Mouse (Mus musculus) limb, embryonic 11.5 days (tissue): ENCODE results near the gene Atg101. TPM values are rescaled to one million over a fixed set of nuclear protein-coding genes. Genes with fewer than 3 reads are reported as not detected.

Experiments used
- ATAC-seq: fragments of 200-750 bp; cut with Nextera tagmentation; 2 replicates; pipeline ENCODE4 v1.8.0; 2017; ENCODE audit warnings: low read depth; ENCODE audit not compliant: insufficient number of reproducible peaks, low FRiP score, low TSS enrichment
- DNase-seq: peaks from one replicate; pipeline ENCODE4 v3.0.0-alpha.2; 2015; ENCODE audit warnings: low spot score
- H3K27ac ChIP-seq: fragments of 300-500 bp; sonication (generic); replicated peaks from 2 replicates; pipeline ENCODE4 v1.5.1; 2014; ENCODE audit warnings: low read depth, mild to moderate bottlenecking, low read length
- H3K27me3 ChIP-seq: fragments of 300-500 bp; sonication (generic); 2 replicates; pipeline ENCODE4 v1.6.1; 2014; ENCODE audit warnings: mild to moderate bottlenecking, low read length, mixed read lengths; ENCODE audit not compliant: control insufficient read depth, insufficient read depth
- H3K36me3 ChIP-seq: fragments of 300-500 bp; sonication (generic); 2 replicates; pipeline ENCODE4 v1.6.1; 2014; ENCODE audit warnings: mild to moderate bottlenecking, low read length, moderate library complexity, mixed read lengths; ENCODE audit not compliant: control insufficient read depth, insufficient read depth
- H3K4me1 ChIP-seq: fragments of 300-500 bp; sonication (generic); 2 replicates; pipeline ENCODE4 v1.6.1; 2014; ENCODE audit warnings: low read length, mixed read lengths; ENCODE audit not compliant: control insufficient read depth, insufficient read depth
- H3K4me2 ChIP-seq: fragments of 300-500 bp; sonication (generic); 2 replicates; pipeline ENCODE4 v1.6.1; 2014; ENCODE audit warnings: low read depth, mild to moderate bottlenecking, moderate library complexity; ENCODE audit not compliant: severe bottlenecking
- H3K4me3 ChIP-seq: fragments of 300-500 bp; sonication (generic); 2 replicates; pipeline ENCODE4 v1.5.1; 2014; ENCODE audit warnings: low read depth, low read length
- H3K9ac ChIP-seq: fragments of 300-500 bp; sonication (generic); 2 replicates; pipeline ENCODE4 v1.6.1; 2014; ENCODE audit warnings: mild to moderate bottlenecking, low read length
- H3K9me3 ChIP-seq: fragments of 300-500 bp; sonication (generic); 2 replicates; pipeline ENCODE4 v1.6.1; 2016; ENCODE audit warnings: low read length; ENCODE audit not compliant: control insufficient read depth
- WGBS: fragments of 180-500 bp; shearing (Covaris S2); extraction: QIAGEN DNeasy Blood & Tissue Kit; methylation state at CpG from one replicate; pipeline ENCODE4 v1.1.7; 2014; 5-methylcytosine and 5-hydroxymethylcytosine counted together
- polyA plus RNA-seq: library from polyadenylated mRNA; unstranded; fragments of >200 nt; fragmentation: Nextera tagmentation; extraction: Ambion mirVana; gene quantifications from 2 replicates; pipeline ENCODE4 v1.2.1, GENCODE M21; 2014

Gene Atg101
- polyA plus RNA-seq, 1 experiment from 2014 or later: 73.1 TPM

DNA sequence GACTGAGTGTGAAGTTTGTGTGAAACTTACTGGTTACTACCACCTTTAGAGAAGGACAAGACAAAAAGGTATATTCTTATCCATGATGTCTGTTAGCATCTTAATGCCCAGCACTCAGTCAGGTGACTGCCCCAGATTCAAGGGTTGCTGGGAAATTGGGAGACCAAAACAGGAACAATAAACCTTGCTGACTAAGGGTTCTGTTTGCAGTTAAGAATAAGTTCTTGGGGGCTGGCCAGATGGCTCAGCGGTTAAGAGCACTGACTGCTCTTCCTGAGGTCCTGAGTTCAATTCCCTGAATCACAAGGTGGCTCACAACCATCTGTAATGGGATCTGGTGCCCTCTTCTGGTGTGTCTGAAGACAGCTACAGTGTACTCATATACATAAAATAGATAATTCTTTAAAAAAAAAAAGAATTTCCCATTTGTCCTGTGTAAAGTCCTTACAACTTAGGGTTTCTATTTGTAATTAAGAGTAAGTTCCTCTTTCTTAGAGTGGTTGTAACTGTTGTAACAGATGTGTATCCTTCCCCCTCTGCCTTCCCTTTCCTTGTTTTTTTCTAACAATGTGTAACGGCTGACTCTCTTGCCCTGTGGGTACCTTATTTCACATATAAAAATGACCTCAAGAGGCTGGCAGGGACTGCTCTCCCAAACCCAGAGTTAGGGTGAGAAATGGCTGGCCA lies 33.9 kb downstream of the Atg101 start:
- no peak overlapping the region for H3K27ac ChIP-seq
- no peak overlapping the region for H3K4me2 ChIP-seq
- ATAC-seq (no peak), DNase-seq (no peak)
- H3K4me1 ChIP-seq: 0 out of 2 replicates have a peak, but pooled peaks cover 10% of the 10 kb centered on the region
- no peak overlapping the region for H3K4me3 ChIP-seq
- no peak overlapping the region for H3K9ac ChIP-seq
- no peaks in the 10 kb centered on the region for H3K9me3 ChIP-seq
- H3K27me3 ChIP-seq: no peaks in the 10 kb centered on the region
- no peaks in the 10 kb centered on the region for H3K36me3 ChIP-seq
- 76% methylated on average over 2 of the region's 2 CpGs for WGBS

DNA sequence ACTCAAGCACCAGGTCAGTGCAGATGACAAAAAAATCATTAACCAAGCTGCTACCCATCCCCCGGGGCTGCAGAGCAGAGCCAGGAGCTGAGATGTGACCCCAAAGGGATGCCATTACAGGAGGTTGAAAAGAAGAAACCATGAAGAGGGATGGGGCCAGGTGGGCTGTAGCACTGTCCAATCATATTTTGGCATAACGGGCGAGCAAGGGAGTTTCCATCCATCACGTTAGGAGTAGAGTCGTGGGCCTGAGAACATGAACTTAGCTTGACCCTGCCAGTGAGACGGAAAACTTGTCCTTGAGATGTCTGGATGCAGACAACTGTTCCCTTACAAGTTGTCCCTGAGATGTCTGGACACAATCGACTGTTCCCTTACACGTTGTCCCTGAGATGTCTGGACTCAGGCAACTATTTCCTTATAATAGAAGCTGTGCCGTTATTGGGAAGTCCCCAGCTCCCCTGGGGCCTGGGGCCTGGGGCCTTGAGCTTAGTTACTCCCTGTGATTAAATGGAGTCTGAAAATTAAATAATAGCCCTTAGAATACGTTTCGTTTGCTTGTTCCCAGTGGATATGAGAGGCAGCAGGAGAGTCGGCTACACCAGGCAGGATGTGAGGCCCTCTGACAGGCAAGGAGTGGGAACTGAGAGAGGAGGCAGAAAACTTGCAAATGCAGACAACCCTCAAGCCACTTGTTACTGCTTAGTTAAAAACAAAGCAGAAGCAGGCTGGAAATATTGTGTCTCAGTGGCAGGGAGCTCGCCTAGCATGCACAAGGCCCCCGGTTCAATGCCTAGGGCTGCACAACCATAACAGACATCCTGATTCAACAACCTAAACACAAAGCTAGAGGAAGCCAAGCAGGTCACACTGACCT lies 35.1 kb downstream of the Atg101 start:
- Histone ChIP-seq H3K36me3 (no peaks in the 10 kb centered on the region), H3K27me3 (no peaks in the 10 kb centered on the region), H3K9ac (no peak overlapping the region), H3K9me3 (no peaks in the 10 kb centered on the region), H3K4me1 (0 out of 2 replicates have a peak, but pooled peaks cover 10% of the 10 kb centered on the region), H3K27ac (no peak overlapping the region), H3K4me3 (no peak overlapping the region), H3K4me2 (no peak overlapping the region)
- ATAC-seq (no peak), DNase-seq (no peak)
- WGBS: 68% methylated on average over 14 of the region's 14 CpGs

DNA sequence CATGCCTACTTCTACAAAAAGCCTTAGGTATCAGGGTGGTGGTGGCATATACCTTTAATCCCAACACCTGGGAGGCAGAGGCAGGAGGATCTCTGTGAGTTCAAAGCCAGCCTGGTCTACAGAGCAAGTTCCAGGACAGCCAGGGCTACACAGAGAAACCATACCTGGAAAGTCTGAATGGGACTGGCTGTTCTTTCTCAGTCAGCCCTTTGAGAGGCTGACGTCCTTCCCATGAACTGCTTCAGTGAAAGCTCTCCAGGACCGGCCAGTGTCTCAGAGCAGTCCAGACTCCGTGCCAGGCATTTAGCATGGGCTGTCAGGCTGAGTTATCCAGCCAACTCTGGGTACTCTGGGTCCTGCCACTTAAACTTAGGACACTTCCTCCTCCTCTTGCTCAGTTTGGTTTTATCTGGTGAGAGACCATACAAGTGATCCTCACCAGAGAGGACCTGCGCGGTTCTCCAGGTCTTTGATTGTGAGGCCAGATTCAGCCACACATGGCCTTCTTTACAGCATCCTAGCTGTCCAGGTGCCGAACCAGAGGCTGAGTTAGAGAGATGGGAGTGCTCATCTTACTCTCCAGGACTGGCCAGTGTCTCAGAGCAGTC lies 36.0 kb downstream of the Atg101 start:
- WGBS: 86% methylated on average over 6 of the region's 6 CpGs
- Histone ChIP-seq H3K27me3 (no peaks in the 10 kb centered on the region), H3K9ac (no peak overlapping the region), H3K4me2 (no peak overlapping the region), H3K4me1 (0 out of 2 replicates have a peak, but pooled peaks cover 10% of the 10 kb centered on the region), H3K9me3 (no peaks in the 10 kb centered on the region), H3K27ac (no peak overlapping the region), H3K36me3 (no peaks in the 10 kb centered on the region), H3K4me3 (no peak overlapping the region)
- no peak for DNase-seq
- ATAC-seq: no peak

DNA sequence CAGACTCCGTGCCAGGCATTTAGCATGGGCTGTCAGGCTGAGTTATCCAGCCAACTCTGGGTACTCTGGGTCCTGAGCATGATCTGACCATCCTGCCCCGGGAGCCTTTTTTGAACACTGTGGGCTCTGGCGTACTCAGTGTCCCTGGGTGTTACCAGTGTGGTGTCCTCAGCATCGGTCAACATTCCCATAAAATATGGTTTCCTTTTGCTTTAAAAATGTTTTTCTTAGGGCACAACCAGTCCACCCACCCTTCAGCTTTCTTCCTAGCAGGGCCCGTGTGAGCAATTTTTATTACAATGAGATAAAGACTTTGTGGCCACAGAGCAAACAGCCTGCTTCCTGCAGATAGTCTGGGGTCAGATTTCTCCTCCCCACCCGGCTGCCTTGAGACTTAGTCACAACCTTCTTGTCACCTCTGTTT lies 36.6 kb downstream of the Atg101 start:
- no peak overlapping the region for H3K9ac ChIP-seq
- H3K9me3 ChIP-seq: no peaks in the 10 kb centered on the region
- WGBS: 52% methylated on average over 6 of the region's 6 CpGs
- H3K4me3 ChIP-seq: no peak overlapping the region
- H3K27ac ChIP-seq: no peak overlapping the region
- no peak for DNase-seq
- ATAC-seq: no peak
- H3K36me3 ChIP-seq: no peaks in the 10 kb centered on the region
- no peaks in the 10 kb centered on the region for H3K27me3 ChIP-seq
- no peak overlapping the region for H3K4me2 ChIP-seq
- H3K4me1 ChIP-seq: 0 out of 2 replicates have a peak, but pooled peaks cover 10% of the 10 kb centered on the region

DNA sequence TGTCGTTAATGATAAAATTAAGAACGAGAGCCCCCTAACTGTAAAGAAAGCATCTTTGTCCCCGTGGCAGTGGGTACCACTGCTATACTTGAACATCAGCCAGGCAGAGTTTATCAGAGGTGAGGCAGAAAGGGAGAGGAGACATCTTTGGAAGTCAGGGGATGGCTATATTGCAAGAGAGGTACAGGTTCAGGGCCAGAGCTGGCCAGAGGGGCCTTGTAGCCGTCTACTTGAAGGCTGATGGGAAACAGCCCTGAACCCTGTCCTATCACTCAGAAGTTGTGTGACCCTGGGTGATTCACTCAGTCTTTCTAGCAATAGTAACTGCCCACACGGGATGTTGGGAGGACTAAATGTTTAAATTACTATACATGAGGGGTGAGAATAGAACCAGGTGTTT lies 37.1 kb downstream of the Atg101 start:
- Histone ChIP-seq H3K36me3 (no peaks in the 10 kb centered on the region), H3K4me1 (0 out of 2 replicates have a peak, but pooled peaks cover 10% of the 10 kb centered on the region), H3K27me3 (no peaks in the 10 kb centered on the region), H3K4me2 (no peak overlapping the region), H3K9me3 (no peaks in the 10 kb centered on the region), H3K9ac (no peak overlapping the region), H3K27ac (no peak overlapping the region), H3K4me3 (no peak overlapping the region)
- WGBS: 63% methylated on average over 5 of the region's 5 CpGs
- DNase-seq: no peak
- no peak for ATAC-seq

DNA sequence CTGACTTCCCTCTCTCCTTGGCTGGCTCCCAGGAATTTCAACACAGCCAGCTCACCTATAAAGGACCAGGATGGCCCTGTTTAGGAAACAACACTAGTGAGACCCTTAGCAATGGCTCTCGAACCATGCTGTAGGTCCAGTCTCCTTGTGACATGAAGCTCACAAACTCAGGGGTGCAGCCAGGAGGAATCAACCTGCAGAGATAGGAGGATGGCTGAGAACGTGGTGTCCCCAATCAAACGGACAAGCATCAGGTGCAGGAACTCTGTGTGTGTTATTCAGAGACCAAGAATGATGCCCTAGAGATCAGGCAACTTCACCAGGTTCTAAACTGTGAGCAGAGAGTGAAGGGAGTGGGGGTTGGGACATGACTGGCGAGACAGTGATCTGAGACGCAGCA lies 38.0 kb downstream of the Atg101 start:
- no peak for ATAC-seq
- no peaks in the 10 kb centered on the region for H3K27me3 ChIP-seq

DNA sequence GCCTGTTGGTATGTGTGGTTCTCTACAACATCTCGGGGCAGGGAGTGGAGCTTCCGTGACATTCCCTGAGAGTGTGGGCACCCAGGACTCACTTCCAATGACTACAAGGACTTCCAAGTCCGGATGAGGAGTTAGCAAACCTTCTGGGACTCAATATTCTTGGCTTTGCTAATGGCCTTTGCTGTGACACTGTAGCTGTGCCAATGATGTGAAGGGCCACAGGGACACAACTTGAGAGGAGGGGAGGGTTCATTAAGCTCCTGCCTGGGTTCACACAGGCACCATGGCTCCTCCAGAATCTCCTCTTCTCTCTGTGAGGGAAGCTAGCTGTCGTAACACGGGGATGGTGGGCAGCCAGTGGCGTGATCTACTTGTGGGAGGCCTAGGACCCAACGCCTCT lies 38.6 kb downstream of the Atg101 start:
- Histone ChIP-seq H3K4me3 (no peak overlapping the region), H3K4me1 (0 out of 2 replicates have a peak, but pooled peaks cover 7% of the 10 kb centered on the region), H3K9me3 (no peaks in the 10 kb centered on the region), H3K27me3 (no peaks in the 10 kb centered on the region), H3K4me2 (no peak overlapping the region), H3K27ac (no peak overlapping the region), H3K36me3 (no peaks in the 10 kb centered on the region), H3K9ac (no peak overlapping the region)
- no peak for DNase-seq
- WGBS: 86% methylated on average over 7 of the region's 7 CpGs
- no peak for ATAC-seq

More for the DNA sequence above, 38.0 kb downstream of the Atg101 start:
- DNase-seq: no peak
- Histone ChIP-seq H3K27ac (no peak overlapping the region), H3K4me2 (no peak overlapping the region), H3K9ac (no peak overlapping the region), H3K4me3 (no peak overlapping the region), H3K4me1 (0 out of 2 replicates have a peak, but pooled peaks cover 7% of the 10 kb centered on the region), H3K9me3 (no peaks in the 10 kb centered on the region), H3K36me3 (no peaks in the 10 kb centered on the region)
- WGBS: 83% methylated on average over 5 of the region's 5 CpGs

DNA sequence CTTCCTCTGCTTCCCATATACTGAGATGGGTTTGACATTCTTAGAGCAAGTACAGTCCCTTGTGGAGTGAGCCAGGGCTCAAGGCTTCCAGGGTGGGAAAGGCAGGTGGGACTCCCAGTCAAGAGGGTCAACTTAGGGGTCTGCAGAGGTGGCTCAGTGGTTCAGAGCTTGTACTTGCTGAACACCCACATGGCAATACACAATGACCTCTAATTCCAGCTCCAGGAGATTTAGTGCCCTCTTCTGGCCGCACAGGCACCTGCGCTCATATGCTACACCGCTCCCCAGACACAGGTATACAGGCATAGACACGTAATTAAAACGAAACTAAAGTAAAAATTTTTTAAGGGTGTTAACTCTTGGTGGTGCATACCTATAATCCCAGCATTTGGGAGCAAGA lies 39.4 kb downstream of the Atg101 start:
- ATAC-seq (no peak), DNase-seq (no peak)
- Histone ChIP-seq H3K4me3 (no peak overlapping the region), H3K27me3 (no peaks in the 10 kb centered on the region), H3K9ac (no peak overlapping the region), H3K4me2 (no peak overlapping the region), H3K36me3 (no peaks in the 10 kb centered on the region), H3K27ac (no peak overlapping the region), H3K4me1 (0 out of 2 replicates have a peak, but pooled peaks cover 7% of the 10 kb centered on the region), H3K9me3 (no peaks in the 10 kb centered on the region)
- 92% methylated on average over 5 of the region's 5 CpGs for WGBS
